Mouse (Mus musculus) megakaryocyte, adult 5-6 weeks (primary cell): Measurements from ENCODE around the gene Zswim1. TPM values are rescaled to one million over a fixed set of nuclear protein-coding genes. Genes with fewer than 3 reads are reported as not detected.
A peak's percentile ranks its signal among the peaks of the same experiment; 100 is the strongest.
"Not testable (repeated sequence)": the region's sequence is repeated elsewhere in the genome, so short reads cannot be mapped to it uniquely, and the experiment has no call there.

ENCODE experiments used
- ATAC-seq: 2 replicates; pipeline ENCODE4 v1.8.0; 2016; ENCODE audit warnings: mild to moderate bottlenecking, inconsistent platforms; ENCODE audit not compliant: poor library complexity, severe bottlenecking
- total RNA-seq, 2 experiments: library from RNA; stranded (forward) in 1 of 2; stranded (reverse) in 1 of 2; fragments of 153-499, 151-499 nt in 1 of 2; fragments of 221-1000, 200-1000 nt in 1 of 2; gene quantifications; 2 replicates each; pipeline versions ENCODE4 v1.2.3 to v1.2.4; 2015 to 2017

Gene Zswim1
- total RNA-seq, 2 experiments from 2014 or later: 2.9 to 6.4 TPM

GRCm38 (mm10) chr2:164827146-164827850 is 4.8 kb downstream of the Zswim1 start:
- ATAC-seq: no peak

- ATAC-seq: no peak
Measured at GRCm38 (mm10) chr2:164828437-164828836, 6.0 kb downstream of the Zswim1 start, which contains the start of gene Spata25. TSS of gene Spata25 (minus strand) at chr2:164828537.

GRCm38 (mm10) chr2:164829090-164829489 is 6.6 kb downstream of the Zswim1 start:
- no peak for ATAC-seq

GRCm38 (mm10) chr2:164831029-164831428 is 8.5 kb downstream of the Zswim1 start:
- ATAC-seq: no peak

- ATAC-seq: no peak
Measured at GRCm38 (mm10) chr2:164832032-164832747, 9.7 kb downstream of the Zswim1 start.

GRCm38 (mm10) chr2:164832748-164833301 is 10.3 kb downstream of the Zswim1 start, which contains the start of gene Ctsa:
TSS of gene Ctsa (plus strand) at chr2:164832873.
- peak; percentile 71 for ATAC-seq

DNA sequence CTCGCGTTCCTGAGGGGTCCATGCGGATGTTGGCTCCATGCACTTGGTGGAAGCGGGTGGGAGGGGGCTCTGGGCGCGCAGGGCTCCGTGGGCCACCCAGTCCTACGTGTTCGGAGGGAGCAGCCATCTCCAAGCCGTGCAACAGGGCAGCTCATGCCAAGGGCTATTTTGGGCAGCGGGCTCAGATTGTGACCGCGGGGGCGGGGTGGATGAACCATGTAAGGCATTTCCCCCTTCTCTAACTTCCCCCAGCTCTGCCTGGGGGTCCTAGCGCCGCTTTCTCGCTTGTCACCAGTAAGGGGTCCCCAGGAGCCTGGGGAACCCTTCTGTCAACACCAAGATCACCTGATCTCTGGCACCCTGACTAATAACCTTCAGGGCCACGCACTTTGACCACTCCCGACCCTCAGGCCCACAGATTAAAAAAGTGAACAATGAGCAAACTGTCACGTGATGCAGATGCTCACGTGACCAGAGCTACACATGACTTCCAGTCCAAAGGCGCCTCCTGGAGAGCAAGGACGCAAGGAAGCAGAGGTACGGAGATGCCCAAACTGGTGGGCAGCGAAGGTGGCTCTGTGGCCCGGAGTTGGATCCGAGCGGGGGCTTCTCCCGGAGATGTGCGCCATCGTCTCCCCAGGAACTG is 11.0 kb downstream of the Zswim1 start, which contains the start of gene Neurl2:
Gene Neurl2, minus strand, starts transcription at position 143 of the 646 bp plus-strand sequence.
- ATAC-seq: peak; percentile 62

DNA sequence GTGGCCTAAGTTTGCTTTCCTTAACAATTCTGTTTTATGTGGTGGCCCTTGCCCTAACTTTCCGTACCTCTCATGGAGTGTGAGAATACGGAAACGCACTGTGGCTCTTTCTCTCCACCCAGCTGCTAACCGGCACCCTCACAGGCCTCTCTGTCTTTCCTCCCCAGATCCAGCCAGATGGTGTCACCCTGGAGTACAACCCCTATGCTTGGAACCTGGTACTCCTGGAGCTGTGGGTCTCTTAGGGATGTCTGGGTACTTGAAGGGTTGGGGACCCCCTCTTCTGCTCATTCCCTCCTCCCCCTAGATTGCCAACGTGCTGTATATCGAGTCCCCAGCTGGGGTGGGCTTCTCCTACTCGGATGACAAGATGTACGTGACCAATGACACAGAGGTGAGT is 12.0 kb downstream of the Zswim1 start:
- 0 out of 2 replicates have a peak, but pooled peaks have one; percentile 26 for ATAC-seq

GRCm38 (mm10) chr2:164835164-164835563 is 12.7 kb downstream of the Zswim1 start:
- no peak for ATAC-seq

- no peak for ATAC-seq
Measured at GRCm38 (mm10) chr2:164845782-164846181, 23.3 kb downstream of the Zswim1 start.

DNA sequence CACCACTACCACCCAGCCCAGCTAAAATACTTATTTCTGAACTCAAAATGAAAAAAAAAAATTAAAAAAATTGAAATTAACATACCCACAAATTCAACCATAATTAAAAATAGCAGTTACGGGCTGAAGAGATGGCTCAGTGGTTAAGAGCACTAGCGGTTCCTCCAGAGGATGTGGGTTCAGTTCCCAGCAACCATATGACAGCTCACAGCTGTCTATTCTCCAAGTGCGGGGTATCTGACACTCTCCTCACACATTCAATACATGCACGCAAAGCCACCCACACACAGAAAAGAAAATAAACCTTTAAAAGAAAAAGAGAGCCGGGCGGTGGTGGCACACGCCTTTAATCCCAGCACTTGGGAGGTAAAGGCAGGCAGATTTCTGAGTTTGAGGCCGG is 27.6 kb downstream of the Zswim1 start:
- no peak for ATAC-seq

DNA sequence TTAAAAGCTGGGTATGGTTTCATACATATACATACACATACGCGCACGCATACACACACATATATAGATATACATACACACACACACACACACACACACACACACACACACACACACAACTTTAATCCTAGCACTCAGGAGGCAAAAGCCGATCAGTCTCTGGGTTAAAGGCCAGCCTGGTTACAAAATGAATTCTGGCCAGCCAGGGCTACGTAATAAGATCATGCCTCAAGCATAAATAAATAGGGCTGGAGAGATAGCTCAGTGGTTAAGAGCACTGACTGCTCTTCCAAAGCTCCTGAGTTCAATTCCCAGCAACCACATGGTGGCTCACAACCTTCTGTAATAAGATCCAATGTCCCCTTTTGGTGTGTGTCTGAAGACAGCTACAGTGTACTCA is 33.1 kb downstream of the Zswim1 start:
- not testable (repeated sequence) for ATAC-seq

DNA sequence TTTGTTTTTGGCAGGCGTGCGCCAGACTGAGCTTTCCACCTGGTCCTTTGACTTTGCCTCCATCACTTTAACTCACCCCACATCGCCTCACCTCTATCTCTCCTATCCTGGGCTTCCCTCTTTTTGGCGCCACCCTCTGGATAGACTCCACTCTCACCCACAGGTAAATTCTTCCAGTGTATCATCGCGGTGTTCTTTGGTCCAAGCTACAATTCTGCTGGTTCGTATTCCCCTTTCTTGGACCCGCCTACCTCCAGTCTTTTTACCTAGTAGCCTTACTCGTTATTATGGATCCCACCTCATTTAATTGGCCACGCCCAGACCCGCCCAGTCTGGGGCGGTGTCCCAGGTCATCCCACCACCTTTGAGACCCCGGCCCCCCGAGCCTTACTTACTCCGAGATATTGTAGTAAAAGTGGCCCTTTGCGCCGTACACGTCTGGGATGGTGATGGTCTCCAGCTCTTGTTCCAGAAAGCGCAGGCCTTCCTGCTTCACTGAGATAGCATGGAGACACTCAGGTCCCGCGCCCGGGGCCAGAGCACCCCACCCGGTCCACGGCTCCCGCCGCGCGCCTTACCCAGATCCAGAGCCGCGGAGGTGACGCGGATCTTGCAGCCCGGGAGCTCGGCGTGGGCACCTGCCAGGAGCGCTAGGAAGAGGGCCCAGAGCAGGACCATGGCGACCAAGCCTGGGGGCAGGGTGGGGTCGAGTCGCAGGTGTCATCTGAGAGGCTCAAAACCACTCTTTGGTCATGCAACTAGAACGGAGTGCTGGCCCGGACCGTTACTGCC is 34.0 kb downstream of the Zswim1 start:
- 0 out of 2 replicates have a peak, but pooled peaks have one; percentile 28 for ATAC-seq

- peak; percentile 53 for ATAC-seq
Measured at GRCm38 (mm10) chr2:164857101-164857821, 34.8 kb downstream of the Zswim1 start, which contains the start of gene Pltp. TSS of gene Pltp (minus strand) at chr2:164857711.

DNA sequence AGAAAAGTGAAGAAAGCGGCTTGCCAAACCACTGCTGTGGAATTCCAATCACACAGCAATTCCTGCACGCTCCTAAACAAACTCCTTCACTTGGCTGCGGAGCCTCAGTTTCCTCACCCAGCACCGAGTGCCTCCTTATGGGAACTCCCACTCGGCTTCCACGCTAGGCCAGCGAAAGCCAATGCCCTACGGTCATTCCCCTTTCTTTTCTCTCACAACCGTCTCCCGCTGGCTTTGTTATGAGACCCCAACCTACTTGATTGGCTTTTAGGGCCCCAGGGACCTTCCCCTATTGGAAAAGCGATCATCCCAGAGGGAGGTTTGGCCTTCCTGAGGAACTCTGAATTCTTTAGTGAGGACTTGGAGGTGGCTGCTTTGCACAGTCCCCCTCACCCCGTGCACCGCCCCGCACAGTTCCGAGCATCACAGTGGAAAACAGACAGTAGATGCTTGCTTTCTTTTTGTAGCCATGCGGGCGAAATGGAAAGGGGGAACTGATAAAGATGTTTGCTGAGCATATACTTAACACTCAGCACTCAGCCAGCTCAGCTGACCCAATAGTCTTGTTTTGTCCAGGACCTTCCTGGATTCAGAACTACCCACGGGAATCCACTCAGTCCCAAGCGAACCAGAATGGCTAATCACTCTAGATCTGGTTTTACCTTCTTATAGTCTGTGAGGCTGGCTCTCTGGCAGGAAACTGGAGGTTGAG is 35.5 kb downstream of the Zswim1 start:
- no peak for ATAC-seq

DNA sequence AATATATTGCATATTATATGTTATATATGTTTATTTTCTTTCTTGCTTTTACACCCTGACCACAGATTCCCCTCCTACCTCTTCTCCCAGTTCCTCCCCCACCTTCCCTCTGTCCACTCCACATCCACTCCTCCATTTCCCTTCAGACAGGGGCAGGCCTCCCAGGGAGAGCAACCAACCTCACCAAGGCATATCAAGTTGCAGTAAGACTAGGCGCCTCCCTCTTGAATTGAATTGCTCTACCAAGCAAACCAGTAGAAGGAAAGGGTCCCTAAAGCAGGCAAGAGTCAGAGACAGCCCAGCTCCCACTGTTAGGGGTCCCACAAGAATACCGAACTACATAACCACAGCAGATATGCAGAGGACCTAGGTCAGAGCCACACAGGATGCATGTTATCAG is 36.7 kb downstream of the Zswim1 start:
- ATAC-seq: no peak

DNA sequence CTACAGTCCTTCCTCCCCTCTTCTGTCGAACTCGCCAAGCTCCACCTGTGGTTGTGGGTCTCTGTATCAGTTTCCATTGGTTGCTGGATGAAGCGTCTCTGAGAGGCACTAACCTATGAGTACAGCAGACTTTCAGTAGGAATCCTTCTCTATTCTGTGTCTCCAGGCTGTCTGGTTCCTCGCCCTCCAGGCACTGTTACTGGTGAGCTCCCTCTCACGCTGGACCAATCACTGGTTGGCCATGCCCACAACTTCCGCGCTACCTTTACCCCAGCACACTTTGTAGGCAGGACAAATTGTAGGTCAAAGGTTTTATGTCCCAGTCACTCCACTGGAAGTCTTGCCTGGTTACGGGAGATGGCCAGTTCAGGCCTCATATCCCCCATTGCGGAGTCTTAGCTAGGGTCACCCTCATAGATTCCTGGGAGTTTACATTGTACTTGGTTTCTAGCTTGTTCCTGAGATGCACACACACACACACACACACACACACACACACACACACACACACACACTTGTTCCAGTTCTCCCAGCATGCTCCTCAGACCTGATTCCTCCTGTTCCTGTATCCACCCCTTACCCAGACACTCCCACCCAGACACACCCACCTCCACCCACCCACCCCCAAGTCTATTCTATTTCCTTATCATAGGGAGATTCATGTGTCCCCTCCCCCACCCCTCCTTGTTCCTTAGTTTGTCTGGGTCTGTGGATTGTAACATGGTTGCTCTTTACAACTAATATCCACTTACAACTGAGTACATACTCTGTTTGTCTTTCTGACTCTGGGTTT is 37.4 kb downstream of the Zswim1 start:
- ATAC-seq: no peak

- no peak for ATAC-seq
Measured at GRCm38 (mm10) chr2:164861094-164861493, 38.6 kb downstream of the Zswim1 start.
